Mouse (Mus musculus) lung, adult 2 months (tissue): ENCODE data around the gene Napsa. TPM values are rescaled to one million over a fixed set of nuclear protein-coding genes. Genes with fewer than 3 reads are reported as not detected.

ENCODE experiments used
- DNase-seq: peaks from one replicate; pipeline ENCODE4 v3.0.0; 2022
- H3K4me1 ChIP-seq: fragments of 200-500 bp; 2 replicates; pipeline ENCODE4 v1.6.1; 2011; ENCODE audit warnings: low read length; ENCODE audit not compliant: control insufficient read depth, insufficient read depth
- H3K4me3 ChIP-seq: fragments of 200-500 bp; replicated peaks from 2 replicates; pipeline ENCODE3; 2011; ENCODE audit warnings: low read depth, mild to moderate bottlenecking, control low read depth, low read length; ENCODE audit errors: extremely low read depth
- CTCF ChIP-seq: fragments of 200-500 bp; IDR thresholded peaks from 2 replicates; pipeline ENCODE4 v1.5.1; 2011; ENCODE audit warnings: mild to moderate bottlenecking, low read length, control low read depth; ENCODE audit not compliant: insufficient read depth
- POLR2A ChIP-seq: fragments of 200-500 bp; IDR thresholded peaks from 2 replicates; pipeline ENCODE4 v1.6.1; 2011; ENCODE audit warnings: low read depth, mild to moderate bottlenecking, control low read depth, low read length, borderline replicate concordance; ENCODE audit errors: extremely low read depth
- WGBS: fragments of 180-500 bp; shearing (Covaris S2); methylation state at CpG from one replicate; pipeline ENCODE4 v1.1.7; 2018; 5-methylcytosine and 5-hydroxymethylcytosine counted together
- polyA plus RNA-seq: library from polyadenylated mRNA; depleted of rRNA; stranded (reverse); fragments of >200 nt; gene quantifications from 2 replicates; pipeline ENCODE4 v1.2.3, GENCODE M21; 2012

Napsa gene
- polyA plus RNA-seq, 1 experiment: 576 TPM

- Histone ChIP-seq H3K4me3 (no peak overlapping the region), H3K4me1 (no peaks in the 10 kb centered on the region; the same call in 1 of the 2 replicates)
- TF ChIP-seq POLR2A (no peak), CTCF (no peak)
These were observed 20.9 kb upstream of the Napsa start for GRCm38 (mm10) chr7:44551301-44551700.

GRCm38 (mm10) chr7:44551731-44552130 is 20.4 kb upstream of the Napsa start:
- 85% methylated on average over 22 of the region's 22 CpGs for WGBS
- TF ChIP-seq CTCF: no peak
- no peak for TF ChIP-seq POLR2A
- H3K4me1 ChIP-seq: no peaks in the 10 kb centered on the region; the same call in 1 of the 2 replicates
- no peak for DNase-seq
- H3K4me3 ChIP-seq: no peak overlapping the region

More at GRCm38 (mm10) chr7:44551301-44551700, 20.9 kb upstream of the Napsa start:
- 93% methylated on average over 21 of the region's 21 CpGs for WGBS
- DNase-seq: no peak

- 87% methylated on average over 31 of the region's 31 CpGs for WGBS
- Histone ChIP-seq H3K4me3 (no peak overlapping the region), H3K4me1 (no peaks in the 10 kb centered on the region; the same call in 1 of the 2 replicates)
These were observed 19.9 kb upstream of the Napsa start for GRCm38 (mm10) chr7:44552141-44552908.

GRCm38 (mm10) chr7:44553196-44553764 is 18.9 kb upstream of the Napsa start:
- WGBS: 1% methylated on average over 31 of the region's 32 CpGs
- no peaks in the 10 kb centered on the region; the same call in 1 of the 2 replicates for H3K4me1 ChIP-seq
- DNase-seq: peak; percentile 72
- H3K4me3 ChIP-seq: peak overlapping the region; percentile 93
- no peak for TF ChIP-seq CTCF
- TF ChIP-seq POLR2A: no peak

More at GRCm38 (mm10) chr7:44552141-44552908, 19.9 kb upstream of the Napsa start:
- no peak for DNase-seq
- TF ChIP-seq POLR2A (no peak), CTCF (no peak)

- under 1% methylated on average over 22 of the region's 22 CpGs for WGBS
- TF ChIP-seq POLR2A (peak; percentile 86; the same call in 1 of the 2 replicates), CTCF (no peak)
- peak within 1 kb of the TSS; percentile 93 for H3K4me3 ChIP-seq
- H3K4me1 ChIP-seq: no peaks in the 10 kb centered on the region; the same call in 1 of the 2 replicates
- DNase-seq: peak; percentile 96
These were observed 18.4 kb upstream of the Napsa start, which contains the start of gene Nr1h2 for GRCm38 (mm10) chr7:44553826-44554225. Gene Nr1h2 (minus strand): TSS chr7:44553951.

- H3K4me1 ChIP-seq: no peaks in the 10 kb centered on the region; the same call in 1 of the 2 replicates
- 64% methylated on average over 2 of the region's 2 CpGs for WGBS
- H3K4me3 ChIP-seq: no peak overlapping the region
- no peak for TF ChIP-seq CTCF
- no peak for TF ChIP-seq POLR2A
- no peak for DNase-seq
These were observed 14.6 kb upstream of the Napsa start for GRCm38 (mm10) chr7:44557629-44558028.

GRCm38 (mm10) chr7:44560435-44561400 is 11.5 kb upstream of the Napsa start:
- H3K4me3 ChIP-seq: no peak overlapping the region
- 50% methylated on average over 18 of the region's 18 CpGs for WGBS
- peak; percentile 70 for DNase-seq
- H3K4me1 ChIP-seq: no peaks in the 10 kb centered on the region
- TF ChIP-seq CTCF (peak; percentile 88), POLR2A (no peak)

GRCm38 (mm10) chr7:44563284-44563683 is 8.9 kb upstream of the Napsa start:
- H3K4me1 ChIP-seq: no peaks in the 10 kb centered on the region
- peak; percentile 21; the same call in 1 of the 2 replicates for TF ChIP-seq POLR2A
- TF ChIP-seq CTCF: no peak
- DNase-seq: peak; percentile 19
- H3K4me3 ChIP-seq: no peak overlapping the region
- 31% methylated on average over 8 of the region's 8 CpGs for WGBS

- Histone ChIP-seq H3K4me1 (no peaks in the 10 kb centered on the region), H3K4me3 (no peak overlapping the region)
- DNase-seq: no peak
- no peak for TF ChIP-seq CTCF
- no peak for TF ChIP-seq POLR2A
- WGBS: 79% methylated on average over 10 of the region's 10 CpGs
These were observed 7.7 kb upstream of the Napsa start for GRCm38 (mm10) chr7:44564486-44564885.
